Mouse (Mus musculus) retina, embryonic 14.5 days (tissue): ENCODE results near the gene Kcnma1.

Source experiments
- DNase-seq: peaks from one replicate; pipeline ENCODE4 v3.0.0-alpha.2; 2015; ENCODE audit warnings: low spot score

Kcnma1 gene

GRCm38 (mm10) chr14:23437467-23437866 lies 576.8 kb downstream of the Kcnma1 start:
- no peak for DNase-seq

- no peak for DNase-seq
Measured at GRCm38 (mm10) chr14:23435861-23436260, 578.4 kb downstream of the Kcnma1 start.

- DNase-seq, result no peak
Measured at GRCm38 (mm10) chr14:23430006-23430405, 584.3 kb downstream of the Kcnma1 start.

- DNase-seq, result peak; percentile 81
Measured at GRCm38 (mm10) chr14:23429043-23429442, 585.2 kb downstream of the Kcnma1 start.

- DNase-seq, result peak; percentile 88
Measured at GRCm38 (mm10) chr14:23422481-23423040, 591.7 kb downstream of the Kcnma1 start.

GRCm38 (mm10) chr14:23418955-23419354 lies 595.3 kb downstream of the Kcnma1 start:
- DNase-seq, result no peak

- no peak for DNase-seq
Measured at GRCm38 (mm10) chr14:23407051-23407450, 607.2 kb downstream of the Kcnma1 start.

GRCm38 (mm10) chr14:23400777-23401469 lies 613.4 kb downstream of the Kcnma1 start:
- peak; percentile 89 for DNase-seq

- DNase-seq, result no peak
Measured at GRCm38 (mm10) chr14:23397642-23398041, 616.6 kb downstream of the Kcnma1 start.

- DNase-seq, result no peak
Measured at GRCm38 (mm10) chr14:23391566-23391965, 622.7 kb downstream of the Kcnma1 start.

GRCm38 (mm10) chr14:23390768-23391167 lies 623.5 kb downstream of the Kcnma1 start:
- DNase-seq, result no peak

GRCm38 (mm10) chr14:23390161-23390560 lies 624.1 kb downstream of the Kcnma1 start:
- DNase-seq, result no peak

- DNase-seq, result no peak
Measured at GRCm38 (mm10) chr14:23386786-23387185, 627.5 kb downstream of the Kcnma1 start.

GRCm38 (mm10) chr14:23385776-23386608 lies 628.3 kb downstream of the Kcnma1 start:
- peak; percentile 58 for DNase-seq

- DNase-seq, result peak; percentile 65
Measured at GRCm38 (mm10) chr14:23378351-23379087, 635.8 kb downstream of the Kcnma1 start.

GRCm38 (mm10) chr14:23372021-23372420 lies 642.3 kb downstream of the Kcnma1 start:
- no peak for DNase-seq

GRCm38 (mm10) chr14:23360491-23360995 lies 653.7 kb downstream of the Kcnma1 start:
- DNase-seq, result peak; percentile 60

- no peak for DNase-seq
Measured at GRCm38 (mm10) chr14:23358776-23359175, 655.5 kb downstream of the Kcnma1 start.

GRCm38 (mm10) chr14:23357529-23358278 lies 656.6 kb downstream of the Kcnma1 start:
- no peak for DNase-seq

GRCm38 (mm10) chr14:23326786-23327185 lies 687.5 kb downstream of the Kcnma1 start:
- no peak for DNase-seq

GRCm38 (mm10) chr14:23305288-23305687 lies 709.0 kb downstream of the Kcnma1 start:
- DNase-seq, result no peak
